Mouse (Mus musculus) C2C12 (cell line): ENCODE data around the gene Unc45a. TPM values are rescaled to one million over a fixed set of nuclear protein-coding genes. Genes with fewer than 3 reads are reported as not detected.

Source experiments
- H3K27me3 ChIP-seq: one replicate; pipeline ENCODE4 v1.6.1; 2011; ENCODE audit not compliant: control insufficient read depth, insufficient read depth, insufficient read length
- H3K36me3 ChIP-seq: one replicate; pipeline ENCODE4 v1.6.1; 2011; ENCODE audit not compliant: control insufficient read depth, insufficient read depth
- H3K4me3 ChIP-seq: one replicate; pipeline ENCODE4 v1.5.1; 2011; ENCODE audit warnings: mild to moderate bottlenecking, control low read depth; ENCODE audit not compliant: poor library complexity, insufficient read depth, severe bottlenecking
- H3K79me2 ChIP-seq: one replicate; pipeline ENCODE4 v1.6.1; 2011; ENCODE audit not compliant: control insufficient read depth, insufficient read depth
- H3K79me3 ChIP-seq: one replicate; pipeline ENCODE4 v1.6.1; 2011; ENCODE audit warnings: low read depth, control low read depth
- H3ac ChIP-seq: one replicate; pipeline ENCODE3; 2011; ENCODE audit warnings: low read depth; ENCODE audit not compliant: control insufficient read depth, insufficient read length
- CEBPB ChIP-seq: IDR thresholded peaks from one replicate; pipeline ENCODE4 v1.6.1; 2011; ENCODE audit warnings: low read depth, mild to moderate bottlenecking, control low read depth, moderate library complexity
- CTCF ChIP-seq: IDR thresholded peaks from one replicate; pipeline ENCODE4 v1.5.1; 2011; ENCODE audit not compliant: control insufficient read depth, insufficient read depth, insufficient read length
- FOSL1 ChIP-seq: IDR thresholded peaks from one replicate; pipeline ENCODE4 v1.8.0; 2011; ENCODE audit warnings: mild to moderate bottlenecking, low read length; ENCODE audit not compliant: poor library complexity, insufficient read depth, severe bottlenecking
- MAX ChIP-seq: IDR thresholded peaks from one replicate; pipeline ENCODE4 v1.6.1; 2011; ENCODE audit warnings: mild to moderate bottlenecking, control low read depth
- MYOD1 ChIP-seq: IDR thresholded peaks from one replicate; pipeline ENCODE4 v1.6.1; 2011; ENCODE audit warnings: low read depth; ENCODE audit not compliant: control insufficient read depth, insufficient read length
- MYOG ChIP-seq: IDR thresholded peaks from one replicate; pipeline ENCODE4 v1.6.1; 2011; ENCODE audit not compliant: control insufficient read depth, insufficient read length; ENCODE audit errors: extremely low read depth
- USF1 ChIP-seq: IDR thresholded peaks from one replicate; pipeline ENCODE4 v1.6.1; 2011; ENCODE audit warnings: low read depth, mild to moderate bottlenecking, control low read depth, moderate library complexity
- polyA plus RNA-seq: library from polyadenylated mRNA; unstranded; fragments of >200 nt; fragmentation: generic; extraction: Trizol; gene quantifications from one replicate; pipeline ENCODE4 v1.2.1, GENCODE M21; 2012; ENCODE audit warnings: missing spikeins

Unc45a gene
- polyA plus RNA-seq, 1 experiment, result 46.9 TPM

- Histone ChIP-seq H3ac (no peak overlapping the region), H3K79me2 (no peaks in the 10 kb centered on the region), H3K4me3 (no peak overlapping the region), H3K36me3 (no peaks in the 10 kb centered on the region), H3K79me3 (no peaks in the 10 kb centered on the region), H3K27me3 (no peaks in the 10 kb centered on the region)
- TF ChIP-seq MAX, result no peak
- no peak for TF ChIP-seq FOSL1
- TF ChIP-seq MYOG, result no peak
- no peak for TF ChIP-seq USF1
Measured at GRCm38 (mm10) chr7:80347670-80348586, 7.1 kb upstream of the Unc45a start.

GRCm38 (mm10) chr7:80346830-80347229 is 6.0 kb upstream of the Unc45a start:
- no peaks in the 10 kb centered on the region for H3K36me3 ChIP-seq
- TF ChIP-seq CTCF, result no peak

GRCm38 (mm10) chr7:80346173-80346572 is 5.4 kb upstream of the Unc45a start:
- no peak overlapping the region for H3ac ChIP-seq
- no peaks in the 10 kb centered on the region for H3K79me2 ChIP-seq
- TF ChIP-seq MYOG (no peak), MAX (no peak), CEBPB (peak; percentile 62)
- no peaks in the 10 kb centered on the region for H3K36me3 ChIP-seq
- H3K27me3 ChIP-seq, result no peaks in the 10 kb centered on the region
- H3K4me3 ChIP-seq, result no peak overlapping the region
- H3K79me3 ChIP-seq, result no peaks in the 10 kb centered on the region

More at GRCm38 (mm10) chr7:80346830-80347229, 6.0 kb upstream of the Unc45a start:
- no peaks in the 10 kb centered on the region for H3K27me3 ChIP-seq
- H3K4me3 ChIP-seq, result no peak overlapping the region
- no peak overlapping the region for H3ac ChIP-seq
- H3K79me2 ChIP-seq, result no peaks in the 10 kb centered on the region
- H3K79me3 ChIP-seq, result no peaks in the 10 kb centered on the region

DNA sequence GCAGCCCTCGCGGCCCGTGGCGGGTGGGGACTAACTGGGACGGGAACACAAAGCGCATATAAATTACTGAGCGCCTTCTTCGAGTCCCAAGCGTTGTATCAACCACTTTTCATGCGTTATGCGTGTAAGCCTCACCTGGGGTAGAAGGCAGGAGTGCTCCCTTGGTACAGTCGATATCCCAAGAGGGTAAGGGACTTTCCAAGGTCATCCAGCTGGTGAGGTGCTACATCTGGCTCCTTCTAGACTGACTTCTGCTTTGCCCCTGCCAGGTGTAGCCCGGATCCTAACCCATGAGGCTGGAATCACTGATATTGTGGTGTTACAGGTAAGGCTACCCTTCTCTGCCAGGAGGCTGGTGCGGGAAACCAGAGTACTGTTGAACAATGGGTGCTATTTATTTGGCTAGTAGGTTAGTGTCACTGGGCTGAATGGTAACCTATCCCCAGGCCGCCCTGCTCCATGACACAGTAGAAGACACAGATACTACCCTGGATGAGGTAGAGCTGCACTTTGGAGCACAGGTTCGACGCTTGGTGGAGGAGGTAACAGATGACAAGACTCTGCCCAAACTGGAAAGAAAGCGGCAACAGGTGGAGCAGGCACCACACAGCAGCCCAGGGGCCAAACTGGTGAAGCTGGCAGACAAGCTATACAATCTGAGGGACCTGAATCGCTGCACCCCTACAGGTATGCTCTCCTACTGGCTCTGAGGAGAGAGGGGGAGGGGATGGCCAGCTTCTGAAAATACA is 2.6 kb upstream of the Unc45a start:
- peaks cover 4% of the 10 kb centered on the region for H3K79me3 ChIP-seq
- H3K36me3 ChIP-seq, result no peaks in the 10 kb centered on the region
- peak overlapping the region; percentile 81 for H3ac ChIP-seq
- no peaks in the 10 kb centered on the region for H3K27me3 ChIP-seq
- H3K79me2 ChIP-seq, result peaks cover 11% of the 10 kb centered on the region
- no peak for TF ChIP-seq MAX
- TF ChIP-seq FOSL1, result no peak
- no peak for TF ChIP-seq USF1
- no peak for TF ChIP-seq MYOG
- TF ChIP-seq CEBPB, result no peak
- no peak for TF ChIP-seq CTCF
- no peak for TF ChIP-seq MYOD1
- peak overlapping the region; percentile 21 for H3K4me3 ChIP-seq

GRCm38 (mm10) chr7:80342858-80343257 is 2.1 kb upstream of the Unc45a start, which contains the start of gene Hddc3:
Gene Hddc3 (plus strand): TSS chr7:80343104.
- Histone ChIP-seq H3K36me3 (peaks cover 4% of the 10 kb centered on the region), H3K79me3 (peaks cover 4% of the 10 kb centered on the region), H3ac (peak within 1 kb of the TSS; percentile 81), H3K79me2 (peaks cover 16% of the 10 kb centered on the region), H3K4me3 (peak within 1 kb of the TSS; percentile 21), H3K27me3 (no peaks in the 10 kb centered on the region)
- peak; percentile 45 for TF ChIP-seq CTCF
- TF ChIP-seq MYOD1, result no peak

DNA sequence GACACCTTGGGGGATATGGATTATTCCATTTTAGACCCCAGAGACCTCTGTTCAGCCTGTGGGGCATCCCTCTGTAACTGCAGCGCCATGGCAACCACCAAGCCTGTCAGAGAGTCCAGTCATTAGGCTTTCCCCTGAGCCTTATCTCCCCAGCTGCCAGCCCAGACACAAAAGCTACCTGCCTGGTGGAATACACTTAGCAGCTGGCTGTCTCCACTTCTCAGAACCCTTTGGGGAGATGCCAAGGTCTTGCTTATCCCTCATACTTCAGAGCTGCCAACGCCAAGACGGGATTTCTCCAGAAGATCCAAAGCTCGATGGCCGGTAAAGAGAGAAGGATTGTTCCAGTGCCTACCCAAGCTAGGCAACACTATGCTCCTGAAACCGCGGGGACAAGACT is 988 bp upstream of the Unc45a start:
- Histone ChIP-seq H3K27me3 (no peaks in the 10 kb centered on the region), H3K36me3 (peaks cover 12% of the 10 kb centered on the region), H3K79me3 (peaks cover 4% of the 10 kb centered on the region), H3K79me2 (peaks cover 17% of the 10 kb centered on the region), H3ac (no peak overlapping the region), H3K4me3 (no peak overlapping the region)
- no peak for TF ChIP-seq MAX
